Mouse (Mus musculus): Measurements from ENCODE around the gene Stum. TPM values are rescaled to one million over a fixed set of nuclear protein-coding genes. Genes with fewer than 3 reads are reported as not detected.

The Stum gene
- polyA plus RNA-seq, 1 experiment, result 4.2 TPM

DNA sequence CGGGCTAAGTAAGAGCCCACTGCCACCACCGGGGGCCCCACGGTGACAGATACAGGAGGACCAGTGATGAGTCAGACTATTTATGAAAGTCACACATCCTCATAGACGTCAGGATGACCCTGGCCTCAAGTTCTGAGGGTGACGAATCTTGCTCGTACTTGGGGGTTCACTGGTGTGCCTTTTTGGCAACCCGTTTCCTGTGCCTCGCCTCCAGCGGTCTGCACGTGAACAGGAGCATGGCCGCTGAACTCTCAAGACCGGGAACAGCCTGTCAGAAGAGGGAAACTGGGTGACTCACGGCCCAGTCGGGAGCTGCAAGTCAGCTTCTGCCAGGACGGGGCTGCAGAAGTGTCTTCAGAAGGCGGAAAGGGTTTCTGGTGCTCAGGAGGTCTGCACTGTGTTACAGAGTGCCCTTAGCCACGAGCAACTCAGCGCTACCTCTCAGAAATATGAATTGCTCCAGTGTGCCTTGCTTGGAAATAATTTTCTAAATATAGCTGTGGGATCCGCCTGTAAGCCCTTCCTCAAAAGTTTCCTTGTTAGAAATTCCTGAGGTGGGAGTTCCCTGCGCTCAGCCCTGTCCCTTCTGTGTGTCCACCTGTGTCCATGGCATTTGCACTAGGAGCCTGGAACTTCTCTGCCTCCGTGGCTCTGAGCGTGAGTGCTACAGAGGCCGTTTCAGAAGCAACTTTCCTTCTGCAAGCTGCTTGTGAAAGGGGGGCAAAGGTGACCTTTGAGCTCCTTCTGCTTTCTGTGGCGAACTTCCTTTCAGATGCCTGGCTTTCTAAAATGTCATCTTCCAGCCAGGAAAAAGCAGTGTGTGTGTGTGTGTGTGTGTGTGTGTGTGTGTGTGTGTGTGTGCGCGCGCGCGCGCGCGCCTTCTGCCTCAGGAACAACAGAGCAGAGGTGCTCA lies 79.4 kb downstream of the Stum start:
- TF ChIP-seq POLR2A (IDR thresholded peaks at IDR 0.05; ENCODE audit: borderline replicate concordance, extremely low read depth, low read depth, low read length) (peak; percentile 41; the same call in 1 of the 2 replicates), CTCF (IDR thresholded peaks at IDR 0.05; ENCODE audit: insufficient read depth, low read length) (0 out of 2 replicates have a peak, but pooled peaks have one; percentile 0)
- DNase-seq, result peak; percentile 69
- WGBS, result 10% methylated on average over 32 of the region's 32 CpGs
- no peak overlapping the region for H3K4me3 ChIP-seq (replicated peaks; ENCODE audit: extremely low read depth, low read depth, low read length)
- peaks cover 76% of the 10 kb centered on the region for H3K4me1 ChIP-seq (ENCODE audit: control insufficient read depth, insufficient read depth, low read length)

DNA sequence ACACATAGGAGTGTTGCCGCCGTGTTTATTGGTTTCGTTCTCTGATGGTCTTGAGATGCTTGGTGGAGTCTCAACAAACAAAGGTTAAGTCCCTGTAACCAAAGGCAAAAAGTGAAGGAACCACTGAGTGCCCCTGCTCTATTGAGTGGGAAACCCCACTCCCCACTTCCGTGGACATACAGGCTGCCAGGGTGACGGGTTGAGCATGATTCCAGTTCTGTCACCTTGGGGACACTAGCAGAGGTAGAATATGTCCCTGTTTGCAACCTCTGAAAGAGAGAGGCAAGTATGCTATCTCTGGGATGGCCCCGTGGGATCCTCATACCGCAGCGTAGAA lies 80.0 kb downstream of the Stum start:
- no peak overlapping the region for H3K4me3 ChIP-seq (replicated peaks; ENCODE audit: extremely low read depth, low read depth, low read length)

DNA sequence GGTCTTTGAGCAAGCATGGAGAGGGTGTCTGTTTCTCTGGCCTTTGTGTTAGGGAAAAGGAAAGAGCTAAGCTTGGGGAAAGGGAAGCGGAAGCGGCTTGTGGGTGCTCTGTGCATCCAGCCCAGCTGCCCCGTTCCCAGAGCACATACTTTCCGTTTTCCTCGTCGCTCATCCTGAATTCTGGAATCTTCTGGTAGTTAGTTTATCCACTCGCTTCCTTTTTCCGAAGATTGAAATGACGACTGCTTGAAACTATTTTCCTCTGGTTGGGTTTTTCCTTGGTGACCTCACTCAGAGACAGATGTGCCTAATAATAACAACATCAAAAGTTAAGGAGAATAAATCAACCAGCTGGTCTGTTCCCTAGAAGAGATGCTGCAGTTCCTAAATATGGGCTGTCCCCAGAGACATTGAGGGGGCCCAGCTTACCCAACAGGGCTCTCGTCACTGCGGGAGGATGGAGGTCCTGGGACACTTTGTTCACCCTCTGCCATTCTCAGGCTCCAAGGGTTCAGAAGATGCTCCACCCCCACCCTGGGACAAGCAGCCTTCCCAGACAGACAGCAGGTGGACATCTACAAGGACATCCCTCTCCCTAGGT lies 80.7 kb downstream of the Stum start:
- Histone ChIP-seq H3K4me1 (ENCODE audit: control insufficient read depth, insufficient read depth, low read length) (peaks cover 72% of the 10 kb centered on the region), H3K4me3 (replicated peaks; ENCODE audit: extremely low read depth, low read depth, low read length) (no peak overlapping the region)
- TF ChIP-seq POLR2A (IDR thresholded peaks at IDR 0.05; ENCODE audit: borderline replicate concordance, extremely low read depth, low read depth, low read length), result peak; percentile 31; the same call in 1 of the 2 replicates
- no peak for TF ChIP-seq CTCF (IDR thresholded peaks at IDR 0.05; ENCODE audit: insufficient read depth, low read length)
- whole genome bisulfite sequencing, result 33% methylated on average over 11 of the region's 11 CpGs
- no peak for DNase-seq

More for the DNA sequence above, 80.0 kb downstream of the Stum start:
- no peak for DNase-seq
- peaks cover 75% of the 10 kb centered on the region for H3K4me1 ChIP-seq (ENCODE audit: control insufficient read depth, insufficient read depth, low read length)
- 41% methylated on average over 8 of the region's 8 CpGs for WGBS
- TF ChIP-seq CTCF (IDR thresholded peaks at IDR 0.05; ENCODE audit: insufficient read depth, low read length) (no peak), POLR2A (IDR thresholded peaks at IDR 0.05; ENCODE audit: borderline replicate concordance, extremely low read depth, low read depth, low read length) (no peak)

DNA sequence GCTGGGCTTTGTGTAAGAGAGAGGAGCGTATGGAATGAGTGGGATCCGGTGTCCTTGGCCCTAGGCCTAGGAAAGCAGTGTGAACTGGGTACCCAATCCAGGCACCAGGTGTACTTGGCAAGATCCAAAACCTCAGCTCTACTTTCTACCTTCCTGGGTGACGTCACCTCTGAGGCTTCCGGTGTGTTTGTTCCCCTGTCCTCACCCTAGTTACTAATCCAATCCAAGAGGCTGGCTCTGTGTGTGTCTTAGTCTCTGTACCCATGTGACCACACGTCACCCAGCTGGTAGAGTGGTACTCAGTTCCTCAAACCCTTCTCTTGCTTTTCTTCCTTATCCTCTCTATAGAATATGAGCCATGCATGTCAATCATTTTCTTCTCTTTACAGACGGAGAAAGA lies 81.6 kb downstream of the Stum start:
- WGBS, result 55% methylated on average over 6 of the region's 6 CpGs
- TF ChIP-seq CTCF (IDR thresholded peaks at IDR 0.05; ENCODE audit: insufficient read depth, low read length) (no peak), POLR2A (IDR thresholded peaks at IDR 0.05; ENCODE audit: borderline replicate concordance, extremely low read depth, low read depth, low read length) (no peak)

DNA sequence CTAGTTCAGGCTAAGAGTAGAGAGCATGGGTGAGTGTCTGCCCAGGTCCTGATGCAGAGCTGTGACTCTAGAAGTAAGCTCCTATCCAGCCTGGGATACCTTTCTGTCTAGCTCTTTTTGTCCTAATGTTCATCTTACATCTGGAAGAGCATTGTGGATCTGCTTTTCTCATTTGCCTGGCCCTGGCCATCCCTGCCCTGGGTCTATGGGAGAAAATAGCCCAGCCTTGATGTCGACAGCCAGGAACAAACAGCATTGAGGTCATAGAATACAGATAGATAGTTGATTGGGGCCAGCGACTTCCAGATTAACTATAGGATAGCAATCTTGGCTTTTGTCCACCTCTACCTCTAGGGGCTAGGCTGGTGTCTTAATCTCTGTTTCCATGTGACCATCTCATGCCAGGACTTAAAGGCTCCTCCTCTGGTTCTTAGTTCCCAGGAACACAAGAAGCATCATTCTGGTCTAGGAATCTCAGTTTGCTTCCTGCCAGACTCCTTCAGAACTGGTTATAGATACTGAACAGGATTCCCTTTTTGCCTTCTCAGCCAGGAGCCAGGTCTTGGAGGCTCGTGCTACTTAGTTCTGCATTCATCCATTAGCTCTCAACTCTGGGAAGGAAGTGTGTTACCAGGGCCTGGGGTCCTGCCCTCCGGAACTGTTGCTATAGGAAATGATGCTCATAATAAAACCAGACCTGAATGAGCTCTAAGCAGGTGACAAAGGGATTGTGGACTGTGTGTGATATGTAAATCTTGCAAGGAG lies 82.4 kb downstream of the Stum start:
- Histone ChIP-seq H3K4me1 (ENCODE audit: control insufficient read depth, insufficient read depth, low read length) (peaks cover 63% of the 10 kb centered on the region), H3K4me3 (replicated peaks; ENCODE audit: extremely low read depth, low read depth, low read length) (no peak overlapping the region)
- TF ChIP-seq CTCF (IDR thresholded peaks at IDR 0.05; ENCODE audit: insufficient read depth, low read length), result no peak
- TF ChIP-seq POLR2A (IDR thresholded peaks at IDR 0.05; ENCODE audit: borderline replicate concordance, extremely low read depth, low read depth, low read length), result no peak
- DNase-seq, result no peak
- 40% methylated on average over 4 of the region's 4 CpGs for WGBS

More for the DNA sequence above, 81.6 kb downstream of the Stum start:
- H3K4me3 ChIP-seq (replicated peaks; ENCODE audit: extremely low read depth, low read depth, low read length), result no peak overlapping the region
- peaks cover 70% of the 10 kb centered on the region for H3K4me1 ChIP-seq (ENCODE audit: control insufficient read depth, insufficient read depth, low read length)
- no peak for DNase-seq

DNA sequence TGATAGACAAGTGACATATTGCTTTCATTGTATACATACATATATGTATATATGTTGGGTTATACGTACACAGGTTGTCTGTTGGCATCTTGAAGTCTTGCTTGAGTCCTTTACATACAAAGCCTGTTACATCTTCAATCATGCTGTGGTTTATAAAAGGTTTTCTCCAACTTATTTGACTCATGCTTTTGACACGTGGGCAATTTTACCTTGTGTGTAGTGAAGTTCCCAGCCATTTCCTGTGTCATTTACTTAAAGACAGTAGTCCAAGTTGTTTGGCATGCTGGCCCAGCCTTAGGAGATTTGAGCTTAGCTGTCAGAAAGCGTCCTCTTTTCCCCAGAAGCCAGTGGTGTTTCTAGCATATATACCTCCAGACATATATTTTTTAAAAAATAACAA lies 84.9 kb downstream of the Stum start:
- Histone ChIP-seq H3K4me1 (ENCODE audit: control insufficient read depth, insufficient read depth, low read length) (peaks cover 50% of the 10 kb centered on the region), H3K4me3 (replicated peaks; ENCODE audit: extremely low read depth, low read depth, low read length) (no peak overlapping the region)
- DNase-seq, result no peak
- no peak for TF ChIP-seq POLR2A (IDR thresholded peaks at IDR 0.05; ENCODE audit: borderline replicate concordance, extremely low read depth, low read depth, low read length)
- 49% methylated on average over 3 of the region's 3 CpGs for WGBS

DNA sequence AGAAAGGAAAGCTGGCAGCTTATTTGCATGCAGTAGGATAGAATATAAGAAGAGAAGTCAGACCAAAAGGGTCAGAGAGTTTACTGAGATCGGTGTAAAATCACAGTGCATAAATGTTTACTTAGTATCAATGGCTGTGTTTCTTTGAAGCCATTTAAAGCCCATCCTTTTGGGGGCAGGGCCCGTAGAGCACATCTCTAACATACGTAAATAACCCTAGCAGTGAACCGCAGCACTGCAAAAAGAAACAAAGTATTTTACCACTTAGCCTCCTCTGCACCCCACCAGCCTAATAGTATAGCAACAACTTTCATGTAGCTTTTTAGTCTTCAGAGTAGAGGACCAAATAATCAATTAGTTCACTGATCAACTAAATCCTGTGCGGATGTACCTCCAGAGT lies 85.6 kb downstream of the Stum start:
- 40% methylated on average over 5 of the region's 5 CpGs for WGBS

DNA sequence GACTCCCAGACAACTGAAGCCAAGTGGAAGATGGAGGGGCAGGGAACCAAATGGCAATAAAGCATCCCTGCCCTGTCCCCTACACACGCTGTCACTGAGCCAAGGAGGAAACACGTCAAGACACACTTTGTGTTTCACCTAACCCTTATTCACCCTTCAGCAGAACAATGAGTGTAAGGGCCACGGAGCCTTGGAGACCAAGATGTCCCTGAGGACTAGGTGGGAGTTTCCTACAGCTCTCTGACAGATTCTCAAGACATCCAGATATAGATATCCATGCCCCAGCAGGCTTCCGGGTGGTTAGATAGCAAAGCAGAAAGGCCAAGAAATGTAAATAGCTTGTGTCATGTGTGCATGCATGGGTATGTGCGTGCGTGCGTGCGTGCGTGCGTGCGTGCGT lies 89.4 kb downstream of the Stum start:
- WGBS, result 75% methylated on average over 12 of the region's 12 CpGs
- H3K4me3 ChIP-seq (replicated peaks; ENCODE audit: extremely low read depth, low read depth, low read length), result no peak overlapping the region
- TF ChIP-seq CTCF (IDR thresholded peaks at IDR 0.05; ENCODE audit: insufficient read depth, low read length) (no peak), POLR2A (IDR thresholded peaks at IDR 0.05; ENCODE audit: borderline replicate concordance, extremely low read depth, low read depth, low read length) (no peak)
- no peak for DNase-seq
- H3K4me1 ChIP-seq (ENCODE audit: control insufficient read depth, insufficient read depth, low read length), result peaks cover 42% of the 10 kb centered on the region

More for the DNA sequence above, 85.6 kb downstream of the Stum start:
- H3K4me3 ChIP-seq (replicated peaks; ENCODE audit: extremely low read depth, low read depth, low read length), result no peak overlapping the region
- DNase-seq, result no peak
- peaks cover 47% of the 10 kb centered on the region for H3K4me1 ChIP-seq (ENCODE audit: control insufficient read depth, insufficient read depth, low read length)
- TF ChIP-seq POLR2A (IDR thresholded peaks at IDR 0.05; ENCODE audit: borderline replicate concordance, extremely low read depth, low read depth, low read length) (no peak), CTCF (IDR thresholded peaks at IDR 0.05; ENCODE audit: insufficient read depth, low read length) (no peak)

DNA sequence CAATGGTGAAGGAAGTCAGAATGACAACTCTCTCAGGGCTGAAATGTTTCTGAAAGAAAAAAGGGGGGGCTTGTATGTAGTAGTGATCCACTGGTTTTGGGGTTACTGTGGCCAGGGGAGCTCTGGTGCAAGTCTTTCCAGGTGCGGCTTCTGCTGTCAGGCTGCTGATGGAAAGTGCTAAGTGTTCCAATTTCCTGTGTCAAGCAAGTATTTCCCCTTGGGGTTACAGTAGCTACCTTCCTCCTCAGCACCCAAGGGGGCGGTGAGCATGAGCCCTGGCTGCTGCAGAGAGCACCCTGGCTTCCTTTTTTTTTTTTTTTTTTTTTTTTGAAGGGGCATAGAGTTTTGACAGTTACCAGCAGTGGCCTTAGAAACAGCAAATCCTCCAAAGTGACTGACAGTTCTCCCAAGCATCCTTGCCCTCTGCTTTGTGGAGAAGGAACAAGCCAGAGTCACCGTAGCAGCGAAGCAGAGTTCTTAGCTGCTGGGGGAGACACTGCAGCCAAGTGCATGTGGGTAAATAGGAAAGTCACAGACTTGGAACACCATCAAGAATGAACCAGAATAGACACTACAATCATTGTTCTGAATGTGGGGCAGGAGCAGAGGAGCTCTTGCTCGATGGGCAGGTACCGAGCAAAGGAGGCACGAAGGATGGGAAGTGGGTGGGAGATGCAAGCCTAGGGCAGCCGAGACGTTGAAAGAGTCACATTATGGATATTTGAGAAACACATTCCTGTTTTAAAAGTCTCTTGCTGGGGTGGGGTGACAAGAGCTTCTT lies 90.1 kb downstream of the Stum start:
- no peak for DNase-seq

More for the DNA sequence above, 90.1 kb downstream of the Stum start:
- TF ChIP-seq CTCF (IDR thresholded peaks at IDR 0.05; ENCODE audit: insufficient read depth, low read length) (no peak), POLR2A (IDR thresholded peaks at IDR 0.05; ENCODE audit: borderline replicate concordance, extremely low read depth, low read depth, low read length) (no peak)
- Histone ChIP-seq H3K4me1 (ENCODE audit: control insufficient read depth, insufficient read depth, low read length) (peaks cover 45% of the 10 kb centered on the region), H3K4me3 (replicated peaks; ENCODE audit: extremely low read depth, low read depth, low read length) (no peak overlapping the region)
- 21% methylated on average over 9 of the region's 9 CpGs for WGBS
